Mouse (Mus musculus): ENCODE measurements around the gene Slco2a1. TPM values are rescaled to one million over a fixed set of nuclear protein-coding genes. Genes with fewer than 3 reads are reported as not detected.

The Slco2a1 gene
- total and polyA plus RNA-seq, 3 experiments, result 0.14 TPM; not detected in 2

DNA sequence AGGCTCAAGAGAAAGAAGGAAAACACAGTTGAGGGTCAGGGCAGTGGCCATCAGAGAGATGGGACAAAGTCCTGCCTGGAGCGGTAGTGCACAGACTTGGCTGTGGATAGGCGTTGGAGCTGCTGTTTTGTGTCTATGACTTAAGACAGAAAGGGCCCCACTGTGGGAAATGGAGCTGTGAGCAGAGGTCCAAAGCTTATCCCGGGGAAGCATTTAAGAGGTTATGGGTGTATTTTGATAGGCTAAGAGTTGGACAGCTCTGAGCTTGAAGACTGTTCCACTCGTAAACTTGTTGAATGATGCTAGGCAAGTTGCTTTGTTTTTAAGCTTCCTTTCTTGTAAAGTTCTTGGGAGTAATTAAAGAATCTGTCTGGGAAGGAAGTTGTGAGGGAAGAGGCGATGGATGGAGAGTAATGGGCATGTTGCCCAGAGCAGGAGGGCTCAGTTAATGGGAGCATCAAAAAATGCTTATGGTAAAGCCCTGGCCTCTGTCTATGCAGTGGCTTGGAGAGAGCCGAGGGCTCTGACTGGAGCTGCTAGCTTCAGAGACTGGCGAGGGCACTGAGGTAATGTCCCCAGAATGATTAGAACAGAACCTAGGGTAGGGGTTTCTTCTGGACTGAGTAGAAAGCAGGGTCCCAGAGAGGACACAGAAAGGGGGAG, 83.2 kb downstream of the Slco2a1 start:
- dilution Hi-C loops (cut with MboI; ENCODE audit: extremely low pct_ligation_motif_present, extremely low pct_unique_long_range_greater_than_20kb, low sequenced_read_pairs) (no loop called here), in situ Hi-C loops (cut with MboI; ENCODE audit: low pct_ligation_motif_present, low pct_unique_long_range_greater_than_20kb, low sequenced_read_pairs) (no loop called here)
- TF ChIP-seq NRF1 (IDR thresholded peaks at IDR 0.05; ENCODE audit: low read depth, low read length), result no peak
- TF ChIP-seq JUND (conservative IDR thresholded peaks at IDR 0.05; ENCODE audit: low read depth, low read length), result no peak
- no peak for TF ChIP-seq HCFC1 (IDR thresholded peaks at IDR 0.05; ENCODE audit: low read depth, low read length)
- no peak for TF ChIP-seq PAX5 (IDR thresholded peaks at IDR 0.05; ENCODE audit: low read length)
- TF ChIP-seq MAFK (IDR thresholded peaks at IDR 0.05; ENCODE audit: insufficient replicate concordance, low read length), result no peak
- no peak for TF ChIP-seq CHD1 (IDR thresholded peaks at IDR 0.05; ENCODE audit: low read depth, low read length)
- TF ChIP-seq IRF4 (IDR thresholded peaks at IDR 0.05; ENCODE audit: low read depth, low read length), result no peak
- no peak for TF ChIP-seq RAD21 (IDR thresholded peaks at IDR 0.05; ENCODE audit: low read depth, low read length)
- TF ChIP-seq MXI1 (IDR thresholded peaks at IDR 0.05; ENCODE audit: low read depth, low read length), result no peak
- no peak for TF ChIP-seq CHD2 (IDR thresholded peaks at IDR 0.05; ENCODE audit: low read length)
- no peak for TF ChIP-seq TCF12 (IDR thresholded peaks at IDR 0.05; ENCODE audit: low read depth, low read length)
- TF ChIP-seq JUN (IDR thresholded peaks at IDR 0.05; ENCODE audit: insufficient read depth, low read depth, low read length), result no peak
- no peak for TF ChIP-seq ZNF384 (IDR thresholded peaks at IDR 0.05; ENCODE audit: low read depth, low read length)
- TF ChIP-seq ZC3H11A (IDR thresholded peaks at IDR 0.05; ENCODE audit: low read depth, low read length), result no peak
- no peak for TF ChIP-seq CTCF (conservative IDR thresholded peaks at IDR 0.05 in 1 of 2, IDR thresholded peaks at IDR 0.05 in 1 of 2; ENCODE audit: low read depth in 2 of 2, low read length in 2 of 2)
- TF ChIP-seq ETS1 (conservative IDR thresholded peaks at IDR 0.05; ENCODE audit: low read depth, low read length), result no peak
- TF ChIP-seq MAX (IDR thresholded peaks at IDR 0.05; ENCODE audit: low read length), result no peak
- no peak for TF ChIP-seq MEF2A (IDR thresholded peaks at IDR 0.05; ENCODE audit: borderline replicate concordance, low read depth, low read length)
- TF ChIP-seq RCOR1 (conservative IDR thresholded peaks at IDR 0.05; ENCODE audit: low read depth, low read length), result no peak

DNA sequence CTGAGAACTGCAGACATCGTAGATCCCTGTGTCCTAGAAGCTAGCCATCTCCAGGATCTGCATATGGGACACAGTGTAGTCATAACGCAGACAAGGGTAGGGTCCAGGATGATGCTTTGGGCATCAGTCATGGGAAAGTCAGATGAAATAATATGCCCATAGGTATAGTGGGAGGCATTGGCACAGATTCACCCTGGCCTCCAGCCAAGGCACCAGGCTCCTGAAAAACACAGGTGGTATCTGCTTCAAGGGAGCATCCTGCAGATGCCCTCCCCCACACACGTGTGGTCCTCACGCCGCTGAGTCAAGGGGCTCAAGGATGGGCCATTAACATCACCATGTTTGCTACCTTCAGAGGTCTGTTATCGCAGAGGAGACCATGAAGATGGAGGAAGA, 83.7 kb downstream of the Slco2a1 start:
- no peak overlapping the region for H3K9ac ChIP-seq (ENCODE audit: insufficient read depth, low read depth)
- H3K4me2 ChIP-seq (ENCODE audit: insufficient read depth, low read depth, poor library complexity, severe bottlenecking), result no peak overlapping the region
- H3K4me3 ChIP-seq (replicated peaks in 1 of 3; ENCODE audit: low read depth in 2 of 3, low read length in 2 of 3, poor library complexity in 1 of 3), result no peak overlapping the region
- DNase-seq (ENCODE audit: extremely low read depth), result no peak
- H3K27ac ChIP-seq (ENCODE audit: insufficient read depth, low read depth), result no peak overlapping the region
- H3K27me3 ChIP-seq (replicated peaks), result peaks cover 44% of the 10 kb centered on the region
- no peak for TF ChIP-seq NELFE (IDR thresholded peaks at IDR 0.05; ENCODE audit: low read depth, low read length)
- no peak for TF ChIP-seq CHD2 (IDR thresholded peaks at IDR 0.05; ENCODE audit: low read length)
- no peak for TF ChIP-seq MAX (IDR thresholded peaks at IDR 0.05; ENCODE audit: low read length)
- TF ChIP-seq MAZ (IDR thresholded peaks at IDR 0.05; ENCODE audit: low read depth, low read length), result no peak
- TF ChIP-seq TCF12 (IDR thresholded peaks at IDR 0.05; ENCODE audit: low read depth, low read length), result no peak
- TF ChIP-seq CHD1 (IDR thresholded peaks at IDR 0.05; ENCODE audit: low read depth, low read length), result no peak
- TF ChIP-seq ZC3H11A (IDR thresholded peaks at IDR 0.05; ENCODE audit: low read depth, low read length), result no peak
- no peak for TF ChIP-seq E2F4 (IDR thresholded peaks at IDR 0.05; ENCODE audit: insufficient replicate concordance, low read depth, low read length)
- no peak for TF ChIP-seq NRF1 (IDR thresholded peaks at IDR 0.05; ENCODE audit: low read depth, low read length)
- no peak for TF ChIP-seq ETS1 (conservative IDR thresholded peaks at IDR 0.05; ENCODE audit: low read depth, low read length)
- no peaks in the 10 kb centered on the region for H3K79me2 ChIP-seq (replicated peaks; ENCODE audit: control insufficient read depth, extremely low read depth, insufficient read depth, poor library complexity, severe bottlenecking)
- H3K4me1 ChIP-seq (ENCODE audit: control insufficient read depth in 1 of 2, insufficient read depth in 2 of 2), result no peaks in the 10 kb centered on the region
- dilution Hi-C loops (cut with MboI; ENCODE audit: extremely low pct_ligation_motif_present, extremely low pct_unique_long_range_greater_than_20kb, low sequenced_read_pairs), result no loop called here
- no peaks in the 10 kb centered on the region for H3K9me3 ChIP-seq (replicated peaks; ENCODE audit: low read length)
- in situ Hi-C loops (cut with MboI; ENCODE audit: low pct_ligation_motif_present, low pct_unique_long_range_greater_than_20kb, low sequenced_read_pairs), result no loop called here
- no peaks in the 10 kb centered on the region for H3K36me3 ChIP-seq (replicated peaks in 1 of 2; ENCODE audit: control insufficient read depth in 1 of 2, insufficient read depth in 1 of 2, low read length in 1 of 2)

More for the DNA sequence above, 83.2 kb downstream of the Slco2a1 start:
- no peaks in the 10 kb centered on the region for H3K9me3 ChIP-seq (replicated peaks; ENCODE audit: low read length)
- H3K27ac ChIP-seq (ENCODE audit: insufficient read depth, low read depth), result no peak overlapping the region
- no peak overlapping the region for H3K4me3 ChIP-seq (replicated peaks in 1 of 3; ENCODE audit: low read depth in 2 of 3, low read length in 2 of 3, poor library complexity in 1 of 3)
- H3K9ac ChIP-seq (ENCODE audit: insufficient read depth, low read depth), result no peak overlapping the region
- DNase-seq (ENCODE audit: extremely low read depth), result no peak
- no peak overlapping the region for H3K4me2 ChIP-seq (ENCODE audit: insufficient read depth, low read depth, poor library complexity, severe bottlenecking)
- H3K79me2 ChIP-seq (replicated peaks; ENCODE audit: control insufficient read depth, extremely low read depth, insufficient read depth, poor library complexity, severe bottlenecking), result no peaks in the 10 kb centered on the region
- no peaks in the 10 kb centered on the region for H3K4me1 ChIP-seq (ENCODE audit: control insufficient read depth in 1 of 2, insufficient read depth in 2 of 2)
- no peaks in the 10 kb centered on the region for H3K36me3 ChIP-seq (replicated peaks in 1 of 2; ENCODE audit: control insufficient read depth in 1 of 2, insufficient read depth in 1 of 2, low read length in 1 of 2)
- H3K27me3 ChIP-seq (replicated peaks), result peaks cover 42% of the 10 kb centered on the region

Measured in CH12.LX (cell line).